ENCODE assay signal across 8 mouse cellular contexts in genomic region chr6:72428036-72428435, GRCm38 (mm10). TPM values are rescaled to one million over a fixed set of nuclear protein-coding genes. Genes with fewer than 3 reads are reported as not detected.
A peak's percentile ranks its signal among the peaks of the same experiment; 100 is the strongest.
DNase-seq lines count a peak whose midpoint lies in the region; ATAC-seq lines count a peak whose summit lies in the region.

No protein-coding gene starts in this region.

- H3K27ac ChIP-seq in embryonic facial prominence, embryonic 14.5 days (replicated peaks; ENCODE audit: low read depth, low read length): no peak overlapping the region
- peak overlapping the region; percentile 44 for H3K27ac ChIP-seq in limb, embryonic 13.5 days
- H3K27ac ChIP-seq in midbrain, embryonic 16.5 days (ENCODE audit: low read length): no peak overlapping the region

- H3K4me2 ChIP-seq in embryonic facial prominence, embryonic 14.5 days (ENCODE audit: low read depth, low read length): no peak overlapping the region
- no peak overlapping the region for H3K4me2 ChIP-seq in limb, embryonic 13.5 days (replicated peaks)
- no peak overlapping the region for H3K4me2 ChIP-seq in midbrain, embryonic 16.5 days (ENCODE audit: low read length)

- no peak overlapping the region for H3K9ac ChIP-seq in embryonic facial prominence, embryonic 14.5 days (ENCODE audit: low read depth, low read length)
- 0 out of 2 replicates have a peak overlapping the region, but pooled peaks have one; percentile 25 for H3K9ac ChIP-seq in limb, embryonic 13.5 days
- no peak overlapping the region for H3K9ac ChIP-seq in midbrain, embryonic 16.5 days (ENCODE audit: low read depth, low read length)

- peak; percentile 86 for ATAC-seq in embryonic facial prominence, embryonic 14.5 days (ENCODE audit: low read depth)
- ATAC-seq in limb, embryonic 13.5 days (ENCODE audit: low FRiP score, low read depth): peak; percentile 81
- ATAC-seq in midbrain, embryonic 16.5 days: peak; percentile 85

- WGBS in embryonic facial prominence, embryonic 14.5 days: 36% methylated on average over 8 of the region's 8 CpGs
- WGBS in limb, embryonic 13.5 days: 15% methylated on average over 8 of the region's 8 CpGs
- 30% methylated on average over 8 of the region's 8 CpGs for WGBS in midbrain, embryonic 16.5 days

- H3K4me1 ChIP-seq in embryonic facial prominence, embryonic 14.5 days (ENCODE audit: control insufficient read depth, insufficient read depth, low read length): no peaks in the 10 kb centered on the region
- H3K4me1 ChIP-seq in limb, embryonic 13.5 days: peaks cover 6% of the 10 kb centered on the region
- no peaks in the 10 kb centered on the region for H3K4me1 ChIP-seq in midbrain, embryonic 16.5 days (ENCODE audit: control insufficient read depth, insufficient read depth, low read length)

- DNase-seq in 3T3-L1 (ENCODE audit: low read depth, low spot score): peak; percentile 92
- peak; percentile 61 for DNase-seq in adrenal gland, adult 8-10 months
- peak; percentile 79 for DNase-seq in embryonic facial prominence, embryonic 14.5 days (ENCODE audit: low spot score)
- DNase-seq in heart, adult 9 months (ENCODE audit: low spot score in 2 of 2): peak; percentile 38 to 74
- DNase-seq in kidney, adult 9 months: peak; percentile 85
- DNase-seq in spleen, postnatal 10 days (ENCODE audit: low spot score in 2 of 2): peak; percentile 68 to 87

- H3K9me3 ChIP-seq in embryonic facial prominence, embryonic 14.5 days (ENCODE audit: control insufficient read depth, low read length): no peaks in the 10 kb centered on the region
- H3K9me3 ChIP-seq in limb, embryonic 13.5 days: no peaks in the 10 kb centered on the region
- no peaks in the 10 kb centered on the region for H3K9me3 ChIP-seq in midbrain, embryonic 16.5 days (replicated peaks; ENCODE audit: control insufficient read depth, low read length, poor library complexity, severe bottlenecking)

- peaks cover 92% of the 10 kb centered on the region for H3K36me3 ChIP-seq in embryonic facial prominence, embryonic 14.5 days (ENCODE audit: control insufficient read depth, insufficient read depth, low read length)
- H3K36me3 ChIP-seq in limb, embryonic 13.5 days: peaks cover 93% of the 10 kb centered on the region
- peaks cover 33% of the 10 kb centered on the region for H3K36me3 ChIP-seq in midbrain, embryonic 16.5 days (ENCODE audit: control insufficient read depth, insufficient read depth, low read length)

- H3K27me3 ChIP-seq in embryonic facial prominence, embryonic 14.5 days (replicated peaks; ENCODE audit: control insufficient read depth, insufficient read depth, low read length): no peaks in the 10 kb centered on the region
- no peaks in the 10 kb centered on the region for H3K27me3 ChIP-seq in limb, embryonic 13.5 days
- no peaks in the 10 kb centered on the region for H3K27me3 ChIP-seq in midbrain, embryonic 16.5 days (ENCODE audit: control insufficient read depth, insufficient read depth, low read depth, low read length)

- H3K4me3 ChIP-seq in embryonic facial prominence, embryonic 14.5 days (ENCODE audit: low read depth, low read length): no peak overlapping the region
- H3K4me3 ChIP-seq in limb, embryonic 13.5 days: no peak overlapping the region
- no peak overlapping the region for H3K4me3 ChIP-seq in midbrain, embryonic 16.5 days (ENCODE audit: low read depth, low read length)

RNA-seq across cellular contexts. Expression of gene Mat2a, which starts 11.3 kb away (rescaled TPM):
- 100 to 1,000 TPM; 191 to 262 (median 238) TPM for total RNA-seq in adrenal gland, adult 8-10 months (2022)
- 292 and 321 TPM in 2 replicates for polyA plus RNA-seq in embryonic facial prominence, embryonic 14.5 days (2014; fragmentation: Nextera tagmentation; extraction: Ambion mirVana)
- 426 and 435 TPM in 2 replicates for polyA plus RNA-seq in limb, embryonic 13.5 days (2015; fragmentation: Nextera tagmentation; extraction: Ambion mirVana)
- polyA plus RNA-seq in midbrain, embryonic 16.5 days (2015; fragmentation: Nextera tagmentation; extraction: Ambion mirVana): 348 and 379 TPM in 2 replicates

RNA-seq across cellular contexts. Expression of gene Ggcx, which starts 13.9 kb away (rescaled TPM):
- total RNA-seq in adrenal gland, adult 8-10 months (2022): 10 to 100 TPM; 58.6 to 91.3 (median 75.3) TPM
- polyA plus RNA-seq in embryonic facial prominence, embryonic 14.5 days (2014; fragmentation: Nextera tagmentation; extraction: Ambion mirVana): 15.0 and 15.7 TPM in 2 replicates
- 43.5 and 47.8 TPM in 2 replicates for polyA plus RNA-seq in limb, embryonic 13.5 days (2015; fragmentation: Nextera tagmentation; extraction: Ambion mirVana)
- 14.3 and 15.2 TPM in 2 replicates for polyA plus RNA-seq in midbrain, embryonic 16.5 days (2015; fragmentation: Nextera tagmentation; extraction: Ambion mirVana)

RNA-seq across cellular contexts. Expression of gene Vamp8, which starts 37.5 kb away (rescaled TPM):
- total RNA-seq in adrenal gland, adult 8-10 months (2022): 100 to 1,000 TPM; 142 to 179 (median 157) TPM
- polyA plus RNA-seq in embryonic facial prominence, embryonic 14.5 days (2014; fragmentation: Nextera tagmentation; extraction: Ambion mirVana): 130 and 144 TPM in 2 replicates
- polyA plus RNA-seq in limb, embryonic 13.5 days (2015; fragmentation: Nextera tagmentation; extraction: Ambion mirVana): 143 and 146 TPM in 2 replicates
- 15.3 and 16.0 TPM in 2 replicates for polyA plus RNA-seq in midbrain, embryonic 16.5 days (2015; fragmentation: Nextera tagmentation; extraction: Ambion mirVana)

RNA-seq across cellular contexts. Expression of gene Vamp5, which starts 47.8 kb away (rescaled TPM):
- 10 to 100 TPM; 37.2 to 56.4 (median 40.4) TPM for total RNA-seq in adrenal gland, adult 8-10 months (2022)
- 20.3 and 22.3 TPM in 2 replicates for polyA plus RNA-seq in embryonic facial prominence, embryonic 14.5 days (2014; fragmentation: Nextera tagmentation; extraction: Ambion mirVana)
- polyA plus RNA-seq in limb, embryonic 13.5 days (2015; fragmentation: Nextera tagmentation; extraction: Ambion mirVana): 21.1 and 22.6 TPM in 2 replicates
- polyA plus RNA-seq in midbrain, embryonic 16.5 days (2015; fragmentation: Nextera tagmentation; extraction: Ambion mirVana): 12.0 and 16.4 TPM in 2 replicates
